Mouse (Mus musculus) limb, embryonic 12.5 days (tissue): Measurements from ENCODE around the gene 9130213A22Rik. TPM values are rescaled to one million over a fixed set of nuclear protein-coding genes. Genes with fewer than 3 reads are reported as not detected.
"Not testable (repeated sequence)": the region's sequence is repeated elsewhere in the genome, so short reads cannot be mapped to it uniquely, and the experiment has no call there.

Experiments used
- ATAC-seq: fragments of 200-750 bp; cut with Nextera tagmentation; 2 replicates; pipeline ENCODE4 v1.8.0; 2017; ENCODE audit warnings: low read depth, moderate TSS enrichment; ENCODE audit not compliant: insufficient number of reproducible peaks, insufficient read depth, low FRiP score, low TSS enrichment
- H3K27ac ChIP-seq: fragments of 300-500 bp; sonication (generic); 2 replicates; pipeline ENCODE4 v1.5.1; 2016; ENCODE audit warnings: mild to moderate bottlenecking, moderate library complexity
- H3K27me3 ChIP-seq: fragments of 300-500 bp; sonication (generic); 2 replicates; pipeline ENCODE4 v1.6.1; 2016; ENCODE audit warnings: mild to moderate bottlenecking, moderate library complexity
- H3K36me3 ChIP-seq: fragments of 300-500 bp; sonication (generic); 2 replicates; pipeline ENCODE4 v1.6.1; 2016; ENCODE audit warnings: mild to moderate bottlenecking, moderate library complexity
- H3K4me1 ChIP-seq: fragments of 300-500 bp; sonication (generic); replicated peaks from 2 replicates; pipeline ENCODE4 v1.6.1; 2016
- H3K4me2 ChIP-seq: fragments of 300-500 bp; sonication (generic); 2 replicates; pipeline ENCODE4 v1.6.1; 2016; ENCODE audit warnings: mild to moderate bottlenecking, moderate library complexity
- H3K4me3 ChIP-seq: fragments of 300-500 bp; sonication (generic); replicated peaks from 2 replicates; pipeline ENCODE4 v1.5.1; 2016; ENCODE audit warnings: mild to moderate bottlenecking
- H3K9ac ChIP-seq: fragments of 300-500 bp; sonication (generic); replicated peaks from 2 replicates; pipeline ENCODE4 v1.6.1; 2016; ENCODE audit warnings: mild to moderate bottlenecking, moderate library complexity
- H3K9me3 ChIP-seq: fragments of 300-500 bp; sonication (generic); 2 replicates; pipeline ENCODE4 v1.6.1; 2016; ENCODE audit warnings: mild to moderate bottlenecking, moderate library complexity
- WGBS: fragments of 180-500 bp; shearing (Covaris S2); methylation state at CpG from one replicate; pipeline ENCODE4 v1.1.7; 2016; 5-methylcytosine and 5-hydroxymethylcytosine counted together
- polyA plus RNA-seq: library from polyadenylated mRNA; unstranded; fragments of >200 nt; fragmentation: Nextera tagmentation; extraction: Ambion mirVana; gene quantifications from 2 replicates; pipeline ENCODE4 v1.2.1, GENCODE M21; 2016

Gene 9130213A22Rik
- polyA plus RNA-seq, 1 experiment from 2014 or later = 0.76 TPM

- peak overlapping the region; percentile 65 for H3K9ac ChIP-seq
- no peaks in the 10 kb centered on the region for H3K27me3 ChIP-seq
- ATAC-seq = no peak
- no peaks in the 10 kb centered on the region for H3K9me3 ChIP-seq
- H3K4me3 ChIP-seq = peak overlapping the region; percentile 49
- H3K4me1 ChIP-seq = peaks cover 56% of the 10 kb centered on the region
- H3K4me2 ChIP-seq = peak overlapping the region; percentile 98
- WGBS = under 1% methylated on average over 19 of the region's 19 CpGs
- peak overlapping the region; percentile 84 for H3K27ac ChIP-seq
- peaks cover 32% of the 10 kb centered on the region for H3K36me3 ChIP-seq
Observed at GRCm38 (mm10) chr11:69098762-69099091, 23.7 kb downstream of the 9130213A22Rik start.

DNA sequence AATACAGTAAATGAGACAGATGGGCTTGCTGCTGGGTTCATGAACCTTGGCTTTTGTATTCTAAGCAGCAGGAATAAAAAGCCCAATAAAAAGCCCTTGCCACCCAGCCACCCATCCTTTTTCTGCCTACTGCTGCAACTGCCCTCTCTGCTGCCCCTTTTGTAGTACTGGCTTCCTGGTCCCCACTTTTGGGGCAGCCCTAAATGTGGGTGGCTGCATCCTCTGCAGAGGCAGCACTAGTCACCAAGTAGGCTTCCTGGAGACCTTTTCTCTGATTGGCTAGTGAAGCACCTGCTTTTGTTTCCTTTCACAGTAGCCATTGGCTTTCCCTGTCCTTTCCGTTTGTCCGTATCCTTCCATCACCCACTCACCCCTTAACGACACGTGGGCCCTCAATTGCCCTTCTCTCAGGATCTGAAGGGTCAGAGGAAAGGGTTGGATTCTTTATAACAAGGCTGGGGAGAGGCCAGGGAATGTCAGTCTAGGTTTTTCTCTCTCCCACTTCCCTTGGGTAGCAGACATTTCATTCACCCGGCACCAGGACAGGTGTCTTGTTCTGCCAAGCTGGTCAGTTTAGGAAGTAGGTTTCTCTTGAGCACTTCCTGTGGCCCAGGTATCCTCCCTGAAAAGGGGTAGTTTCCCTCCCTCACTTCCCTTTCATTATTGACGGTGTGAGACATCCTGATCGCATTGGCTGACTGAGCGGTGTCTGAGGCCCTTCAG, 24.2 kb downstream of the 9130213A22Rik start:
- whole genome bisulfite sequencing = 23% methylated on average over 8 of the region's 8 CpGs
- Histone ChIP-seq H3K36me3 (peaks cover 27% of the 10 kb centered on the region), H3K4me1 (peaks cover 56% of the 10 kb centered on the region), H3K4me3 (peak overlapping the region; percentile 49), H3K9me3 (no peaks in the 10 kb centered on the region), H3K4me2 (peak overlapping the region; percentile 98), H3K27ac (peak overlapping the region; percentile 81), H3K9ac (peak overlapping the region; percentile 65; the same call in 1 of the 2 replicates), H3K27me3 (no peaks in the 10 kb centered on the region)
- no peak for ATAC-seq

DNA sequence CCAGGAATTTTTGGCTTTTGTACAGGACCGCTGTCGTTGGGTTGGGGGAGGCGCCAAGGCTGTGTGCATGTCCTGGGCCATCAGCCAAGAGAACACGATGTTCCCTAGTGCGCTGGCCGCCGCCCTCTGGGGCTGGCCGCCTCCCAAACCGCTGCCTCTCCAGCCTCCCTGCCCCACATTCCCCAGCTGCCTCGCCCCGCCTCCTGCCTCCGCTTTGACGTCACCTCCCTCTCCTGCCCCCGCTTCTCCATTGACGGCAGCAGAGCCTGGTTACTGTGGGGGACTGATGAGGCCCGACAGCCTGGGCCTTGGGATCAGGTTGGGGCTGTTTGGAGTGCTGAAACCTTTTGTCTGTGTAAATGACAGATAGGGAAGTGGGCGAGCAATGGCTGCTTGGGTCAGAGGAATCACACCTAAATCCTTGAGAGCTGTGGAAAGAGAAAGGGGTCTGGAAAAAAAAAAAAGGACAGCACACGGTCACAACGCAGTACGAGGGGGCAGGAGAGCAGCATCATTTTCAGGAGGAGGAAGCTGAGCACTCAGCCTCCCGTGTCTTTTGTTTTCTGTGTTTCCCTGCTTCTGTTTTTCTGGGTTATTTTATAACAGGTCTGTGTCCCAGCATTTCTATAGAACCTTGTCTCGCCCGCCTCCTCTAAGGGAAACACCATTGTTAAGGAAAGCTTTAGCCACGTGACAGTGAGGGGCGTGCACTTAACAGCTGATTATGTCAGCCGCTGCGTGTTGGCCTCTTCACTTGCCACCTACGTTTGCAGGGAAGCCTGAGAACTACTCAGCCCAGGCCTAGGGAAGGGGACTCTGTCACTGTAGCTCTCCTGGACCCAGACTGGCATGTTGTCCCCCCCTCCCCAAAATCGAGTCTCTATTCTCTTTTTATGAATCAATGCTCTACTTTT, 25.1 kb downstream of the 9130213A22Rik start:
- 5% methylated on average over 29 of the region's 29 CpGs for WGBS
- Histone ChIP-seq H3K27me3 (no peaks in the 10 kb centered on the region), H3K9me3 (no peaks in the 10 kb centered on the region), H3K4me3 (peak overlapping the region; percentile 39), H3K4me2 (peak overlapping the region; percentile 98), H3K36me3 (peaks cover 24% of the 10 kb centered on the region), H3K9ac (peak overlapping the region; percentile 40), H3K27ac (peak overlapping the region; percentile 81), H3K4me1 (peaks cover 56% of the 10 kb centered on the region)
- no peak for ATAC-seq

DNA sequence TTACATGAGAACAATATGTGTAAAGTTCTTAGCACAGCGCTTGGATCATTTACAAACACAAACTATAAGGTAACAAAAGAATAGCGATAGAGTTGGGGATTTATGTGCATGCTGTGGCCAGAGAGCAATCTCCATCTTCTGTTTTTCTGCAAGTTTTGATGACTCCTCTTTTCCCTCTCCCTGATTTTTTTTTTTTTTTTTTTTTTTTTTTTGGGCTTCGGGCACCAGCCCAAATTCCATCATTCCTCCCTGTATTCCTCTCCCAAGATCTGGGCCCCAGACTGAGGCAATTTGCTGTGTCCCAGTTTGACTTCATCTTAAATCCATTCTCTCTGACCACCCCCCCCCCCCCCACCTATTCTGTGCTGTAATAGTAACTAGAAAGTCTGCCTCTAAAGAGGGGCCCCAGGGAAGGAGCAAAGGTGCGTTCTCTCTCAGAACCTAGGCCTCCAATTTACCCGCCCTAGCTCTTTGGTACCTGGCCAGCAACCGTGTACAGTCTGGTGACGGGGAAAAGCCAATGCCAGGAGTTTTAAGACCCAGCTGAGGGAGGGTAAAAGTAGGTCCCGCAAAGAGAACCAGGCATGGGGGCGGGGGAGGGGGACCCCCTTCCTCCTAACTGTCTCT, 25.9 kb downstream of the 9130213A22Rik start:
- H3K27me3 ChIP-seq = no peaks in the 10 kb centered on the region
- H3K36me3 ChIP-seq = peaks cover 24% of the 10 kb centered on the region
- peak overlapping the region; percentile 57 for H3K4me3 ChIP-seq
- peak overlapping the region; percentile 40; the same call in 1 of the 2 replicates for H3K9ac ChIP-seq
- 16% methylated on average over 9 of the region's 9 CpGs for WGBS
- ATAC-seq = no peak
- peak overlapping the region; percentile 81 for H3K27ac ChIP-seq
- H3K4me2 ChIP-seq = peak overlapping the region; percentile 98
- H3K4me1 ChIP-seq = peaks cover 61% of the 10 kb centered on the region
- H3K9me3 ChIP-seq = no peaks in the 10 kb centered on the region

GRCm38 (mm10) chr11:69095511-69096231, 26.7 kb downstream of the 9130213A22Rik start:
- peaks cover 63% of the 10 kb centered on the region for H3K4me1 ChIP-seq
- no peak for ATAC-seq
- WGBS = 2% methylated on average over 27 of the region's 27 CpGs

DNA sequence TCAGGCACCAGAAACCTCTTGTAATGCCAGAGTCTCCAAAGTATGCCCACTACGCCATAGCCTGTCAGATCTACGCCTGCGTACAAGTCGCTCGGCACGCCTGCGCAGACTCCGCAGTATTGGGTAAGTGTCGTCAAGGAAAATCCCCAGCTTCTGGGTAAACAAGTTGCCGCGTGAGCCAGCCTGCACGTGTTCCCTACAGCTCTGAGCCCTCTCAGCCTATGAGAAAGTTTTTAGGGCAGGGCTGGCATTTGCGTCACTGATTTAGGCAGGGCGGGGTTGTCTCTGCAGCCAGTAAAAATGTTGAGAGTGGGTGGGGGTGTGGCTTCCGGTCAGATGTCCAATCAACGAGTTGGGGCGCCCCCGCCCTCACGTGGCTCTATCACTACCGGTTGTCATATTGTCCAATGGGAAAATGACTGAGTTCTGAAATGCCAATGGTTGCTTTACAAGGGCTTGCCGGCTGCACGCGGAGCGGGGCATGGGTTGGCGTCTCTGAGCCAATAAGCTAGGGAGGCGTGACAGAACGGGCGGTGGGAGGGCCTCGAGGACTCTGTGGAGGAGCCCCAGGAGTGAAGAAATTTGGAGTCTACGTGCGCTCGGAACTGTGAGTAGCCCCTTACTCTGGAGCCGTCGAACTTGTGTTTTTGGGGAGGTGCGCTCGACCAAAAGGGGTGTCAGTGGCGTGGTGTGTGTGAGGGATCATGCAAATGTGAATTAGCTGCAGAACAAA, 27.5 kb downstream of the 9130213A22Rik start, which contains the start of gene Per1:
Gene Per1 (plus strand): TSS at position 521 of the 733 bp plus-strand sequence.
- H3K27ac ChIP-seq = peak within 1 kb of the TSS; percentile 78

More at GRCm38 (mm10) chr11:69095511-69096231, 26.7 kb downstream of the 9130213A22Rik start:
- H3K4me3 ChIP-seq = peak overlapping the region; percentile 57
- peak overlapping the region; percentile 78 for H3K27ac ChIP-seq
- H3K4me2 ChIP-seq = peak overlapping the region; percentile 98
- peaks cover 24% of the 10 kb centered on the region for H3K36me3 ChIP-seq
- H3K9me3 ChIP-seq = no peaks in the 10 kb centered on the region
- H3K27me3 ChIP-seq = no peaks in the 10 kb centered on the region
- H3K9ac ChIP-seq = peak overlapping the region; percentile 64

DNA sequence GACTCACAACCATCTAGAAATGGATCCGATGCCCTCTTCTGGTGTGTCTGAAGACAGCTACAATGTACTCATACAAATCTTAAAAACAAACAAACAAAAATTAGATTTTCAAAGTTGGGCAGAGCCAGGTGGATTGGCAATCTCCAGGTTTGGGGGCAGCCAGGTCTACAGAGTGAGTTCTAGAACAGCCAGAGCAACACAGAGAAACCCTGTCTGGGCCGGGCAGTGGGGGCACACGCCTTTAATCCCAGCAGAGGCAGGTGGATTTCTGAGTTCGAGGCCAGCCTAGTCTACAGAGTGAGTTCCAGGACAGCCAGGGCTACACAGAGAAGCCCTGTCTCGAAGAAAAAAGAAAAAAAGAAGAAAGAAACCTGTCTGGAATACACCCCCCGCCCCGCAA, 28.5 kb downstream of the 9130213A22Rik start:
- H3K27ac ChIP-seq, H3K27me3 ChIP-seq, H3K4me3 ChIP-seq, H3K9ac ChIP-seq, ATAC-seq, H3K9me3 ChIP-seq, H3K4me2 ChIP-seq: not testable (repeated sequence)
- WGBS = 84% methylated on average over 7 of the region's 7 CpGs
- Histone ChIP-seq H3K4me1 (peaks cover 64% of the 10 kb centered on the region), H3K36me3 (peaks cover 34% of the 10 kb centered on the region)

More for the DNA sequence above, 27.5 kb downstream of the 9130213A22Rik start, which contains the start of gene Per1:
- ATAC-seq = peak; percentile 94
- Histone ChIP-seq H3K4me2 (peak within 1 kb of the TSS; percentile 98), H3K36me3 (peaks cover 31% of the 10 kb centered on the region), H3K9me3 (no peaks in the 10 kb centered on the region), H3K4me1 (peaks cover 63% of the 10 kb centered on the region), H3K4me3 (peak within 1 kb of the TSS; percentile 57), H3K27me3 (no peaks in the 10 kb centered on the region), H3K9ac (peak within 1 kb of the TSS; percentile 64)
- WGBS = under 1% methylated on average over 37 of the region's 37 CpGs

DNA sequence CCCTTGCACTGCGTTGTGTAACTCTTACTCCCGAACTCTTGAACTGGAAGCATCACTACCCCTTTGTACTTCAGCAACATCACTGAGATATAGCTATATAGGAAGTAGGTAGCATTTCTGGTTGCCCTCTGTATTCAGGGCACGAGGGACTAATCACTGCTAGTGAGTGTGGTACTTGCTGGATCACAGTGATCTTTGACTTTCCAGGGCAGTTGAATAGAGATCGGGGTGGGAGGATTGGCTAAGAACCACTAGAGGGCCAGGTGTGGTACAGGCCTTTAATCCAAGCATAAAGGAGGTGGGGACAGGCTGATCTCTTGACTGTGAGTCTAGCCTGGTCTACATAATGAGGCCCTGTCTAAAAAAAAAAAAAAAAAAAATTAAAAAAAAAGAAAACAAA, 29.5 kb downstream of the 9130213A22Rik start:
- ATAC-seq = no peak
- Histone ChIP-seq H3K9ac (no peak overlapping the region), H3K27ac (no peak overlapping the region), H3K36me3 (peaks cover 34% of the 10 kb centered on the region), H3K4me3 (no peak overlapping the region), H3K27me3 (no peaks in the 10 kb centered on the region), H3K4me1 (peaks cover 57% of the 10 kb centered on the region), H3K4me2 (no peak overlapping the region), H3K9me3 (no peaks in the 10 kb centered on the region)
- WGBS = 91% methylated on average over 4 of the region's 4 CpGs

GRCm38 (mm10) chr11:69092386-69092751, 30.0 kb downstream of the 9130213A22Rik start:
- Histone ChIP-seq H3K27ac (no peak overlapping the region), H3K36me3 (peaks cover 34% of the 10 kb centered on the region), H3K27me3 (no peaks in the 10 kb centered on the region), H3K4me3 (no peak overlapping the region), H3K9me3 (no peaks in the 10 kb centered on the region), H3K9ac (no peak overlapping the region), H3K4me1 (peaks cover 56% of the 10 kb centered on the region), H3K4me2 (no peak overlapping the region)
- WGBS = 4% methylated on average over 3 of the region's 3 CpGs
- no peak for ATAC-seq
